In the genomic region with DNA sequence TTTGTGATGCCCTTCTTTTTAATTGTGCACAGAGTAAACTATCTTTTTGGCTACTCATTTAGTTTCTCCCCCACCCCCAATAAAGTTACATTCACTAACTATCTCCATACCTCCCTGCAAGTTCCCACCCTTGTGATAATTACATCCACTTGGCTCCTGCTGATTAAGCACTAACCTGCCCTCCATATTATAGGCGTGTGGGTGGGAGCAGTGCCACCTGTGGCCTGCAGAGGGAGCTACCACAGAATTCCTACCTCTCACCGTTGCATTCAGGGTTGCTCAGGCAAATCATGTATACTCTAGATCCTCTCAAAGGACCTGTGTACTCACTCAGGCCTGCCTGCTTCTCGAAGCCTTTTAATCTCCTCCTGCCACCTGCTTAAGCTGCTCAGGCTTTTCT, we compare ENCODE assay signal across 19 mouse cellular contexts. TPM values are rescaled to one million over a fixed set of nuclear protein-coding genes. Genes with fewer than 3 reads are reported as not detected.
DNase-seq lines count a peak whose midpoint lies in the region; ATAC-seq and TF ChIP-seq lines count a peak whose summit lies in the region.
"Had no signal": no experiment of that assay in that cellular context is flagged by ENCODE, and none has a peak within 500 bp of the region (broad histone marks: within the 10 kb centered on the region; RNA-seq: fewer than 3 reads in every experiment).

No protein-coding gene starts in this region.

- no peak overlapping the region for H3K27ac ChIP-seq in kidney, postnatal 0 days
- no peak overlapping the region for H3K27ac ChIP-seq in kidney, embryonic 14.5 days (ENCODE audit: low read depth, low read length)
- no peak overlapping the region for H3K27ac ChIP-seq in testis, adult 2 months (ENCODE audit: control insufficient read depth, insufficient read depth, low read depth, low read length)
- H3K27ac ChIP-seq: embryonic facial prominence, embryonic 13.5 days; hindbrain, embryonic 12.5 days; limb, embryonic 15.5 days; neural tube, embryonic 13.5 days had no signal

- TF ChIP-seq POLR2A in testis, adult 2 months (IDR thresholded peaks at IDR 0.05; ENCODE audit: control insufficient read depth, low read depth, low read length) = no peak
- no peak for TF ChIP-seq POLR2A in brain, embryonic 14.5 days (IDR thresholded peaks at IDR 0.05; ENCODE audit: borderline replicate concordance, extremely low read depth, insufficient read depth, insufficient read length, poor library complexity, severe bottlenecking)

- no peaks in the 10 kb centered on the region for H3K36me3 ChIP-seq in kidney, postnatal 0 days (ENCODE audit: insufficient read depth, low read length)
- no peaks in the 10 kb centered on the region for H3K36me3 ChIP-seq in kidney, embryonic 14.5 days (ENCODE audit: control insufficient read depth, insufficient read depth, low read length)
- H3K36me3 ChIP-seq in testis, adult 2 months (ENCODE audit: control insufficient read depth, insufficient read depth, low read length) = no peaks in the 10 kb centered on the region
- H3K36me3 ChIP-seq: embryonic facial prominence, embryonic 13.5 days; heart, embryonic 12.5 days; hindbrain, embryonic 12.5 days; limb, embryonic 15.5 days; neural tube, embryonic 13.5 days had no signal

- no peak overlapping the region for H3K4me3 ChIP-seq in kidney, postnatal 0 days (replicated peaks; ENCODE audit: low read depth, low read length)
- H3K4me3 ChIP-seq in kidney, embryonic 14.5 days (ENCODE audit: low read length) = no peak overlapping the region
- H3K4me3 ChIP-seq in testis, adult 2 months (ENCODE audit: control insufficient read depth, low read depth, low read length) = no peak overlapping the region
- H3K4me3 ChIP-seq: embryonic facial prominence, embryonic 13.5 days; heart, embryonic 12.5 days; hindbrain, embryonic 12.5 days; limb, embryonic 15.5 days; neural tube, embryonic 13.5 days had no signal

- H3K9me3 ChIP-seq in kidney, postnatal 0 days (replicated peaks; ENCODE audit: low read length) = no peaks in the 10 kb centered on the region
- H3K9me3 ChIP-seq in kidney, embryonic 14.5 days (ENCODE audit: control insufficient read depth, low read length) = peaks cover 3% of the 10 kb centered on the region; the same call in 1 of the 2 replicates
- H3K9me3 ChIP-seq: embryonic facial prominence, embryonic 13.5 days; hindbrain, embryonic 12.5 days; limb, embryonic 15.5 days; neural tube, embryonic 13.5 days had no signal

- 93% methylated on average over 3 of the region's 3 CpGs for WGBS in kidney, postnatal 0 days
- WGBS in kidney, embryonic 14.5 days = 85% methylated on average over 3 of the region's 3 CpGs

- H3K27me3 ChIP-seq in kidney, postnatal 0 days (ENCODE audit: insufficient read depth, low read length) = no peaks in the 10 kb centered on the region
- no peaks in the 10 kb centered on the region for H3K27me3 ChIP-seq in kidney, embryonic 14.5 days (ENCODE audit: control insufficient read depth, insufficient read depth, low read length)
- H3K27me3 ChIP-seq in testis, adult 2 months (ENCODE audit: control insufficient read depth, insufficient read depth, low read length) = no peaks in the 10 kb centered on the region
- H3K27me3 ChIP-seq: embryonic facial prominence, embryonic 13.5 days; heart, embryonic 12.5 days; hindbrain, embryonic 12.5 days; limb, embryonic 15.5 days; neural tube, embryonic 13.5 days had no signal

- no peak for DNase-seq in kidney, postnatal 0 days (ENCODE audit: low spot score)
- DNase-seq in testis, postnatal 10 days (ENCODE audit: low spot score) = no peak
- peak; percentile 3 for DNase-seq in brain, embryonic 14.5 days (ENCODE audit: low read depth)
- peak; percentile 21 for DNase-seq in retina, postnatal 7 days (ENCODE audit: low read depth, low spot score)
- DNase-seq in right cerebral cortex, adult 18-20 months = no peak
- DNase-seq in embryo, embryonic 10 days (ENCODE audit: low spot score) = no peak
- DNase-seq: adrenal gland, adult 2 months; cerebellum, postnatal 14 days; lung, postnatal 4 days had no signal

- no peak overlapping the region for H3K4me2 ChIP-seq in kidney, postnatal 0 days (ENCODE audit: low read length)
- H3K4me2 ChIP-seq in kidney, embryonic 14.5 days (replicated peaks; ENCODE audit: low read depth, low read length) = no peak overlapping the region
- H3K4me2 ChIP-seq: embryonic facial prominence, embryonic 13.5 days; heart, embryonic 12.5 days; hindbrain, embryonic 12.5 days; limb, embryonic 15.5 days; neural tube, embryonic 13.5 days had no signal

- ATAC-seq in kidney, postnatal 0 days (replicated peaks; ENCODE audit: low FRiP score, low read depth) = no peak
- ATAC-seq in kidney, embryonic 14.5 days (ENCODE audit: low FRiP score, low TSS enrichment) = no peak
- ATAC-seq: forebrain, embryonic 14.5 days; intestine, postnatal 0 days; midbrain, embryonic 16.5 days had no signal

- peak; percentile 34; the same call in 1 of the 2 replicates for TF ChIP-seq CTCF in kidney, postnatal 0 days (IDR thresholded peaks at IDR 0.05; ENCODE audit: low read depth)
- peak; percentile 87; the same call in 1 of the 2 replicates for TF ChIP-seq CTCF in testis, adult 2 months (IDR thresholded peaks at IDR 0.05; ENCODE audit: control insufficient read depth, insufficient read depth, insufficient replicate concordance, low read depth, low read length)
- peak; percentile 38; the same call in 1 of the 2 replicates for TF ChIP-seq CTCF in brain, embryonic 14.5 days (IDR thresholded peaks at IDR 0.05; ENCODE audit: borderline replicate concordance, extremely low read depth, insufficient read depth, insufficient read length)

- no peak overlapping the region for H3K9ac ChIP-seq in kidney, postnatal 0 days (ENCODE audit: low read depth, low read length)
- no peak overlapping the region for H3K9ac ChIP-seq in kidney, embryonic 14.5 days (ENCODE audit: low read depth, low read length)
- H3K9ac ChIP-seq: embryonic facial prominence, embryonic 13.5 days; heart, embryonic 12.5 days; hindbrain, embryonic 12.5 days; limb, embryonic 15.5 days; neural tube, embryonic 13.5 days had no signal

- H3K4me1 ChIP-seq in kidney, postnatal 0 days (replicated peaks; ENCODE audit: insufficient read depth, low read length) = no peaks in the 10 kb centered on the region
- H3K4me1 ChIP-seq in kidney, embryonic 14.5 days (ENCODE audit: control insufficient read depth, insufficient read depth, low read length) = no peaks in the 10 kb centered on the region
- peaks cover 4% of the 10 kb centered on the region for H3K4me1 ChIP-seq in testis, adult 2 months (ENCODE audit: control insufficient read depth, insufficient read depth, low read length)
- H3K4me1 ChIP-seq: embryonic facial prominence, embryonic 13.5 days; heart, embryonic 12.5 days; hindbrain, embryonic 12.5 days; limb, embryonic 15.5 days; neural tube, embryonic 13.5 days had no signal

RNA-seq across cellular contexts. Expression of a gene that starts 56.1 kb away (rescaled TPM):
- polyA plus RNA-seq in kidney, postnatal 0 days (2015; fragmentation: Nextera tagmentation; extraction: Ambion mirVana) = 27.4 and 30.0 TPM in 2 replicates
- 26.3 and 33.1 TPM in 2 replicates for polyA plus RNA-seq in kidney, embryonic 14.5 days (2014; fragmentation: Nextera tagmentation; extraction: Ambion mirVana)
- polyA plus RNA-seq in testis, adult 2 months (2012; rRNA removed) = 12.0 and 12.9 TPM in 2 replicates
- polyA plus RNA-seq in brain, embryonic 14.5 days (2012; rRNA removed) = 19.6 and 23.4 TPM in 2 replicates

RNA-seq across cellular contexts. Expression of a gene that starts 56.2 kb away (rescaled TPM):
- polyA plus RNA-seq in kidney, postnatal 0 days (2015; fragmentation: Nextera tagmentation; extraction: Ambion mirVana) = 16.1 and 18.9 TPM in 2 replicates
- polyA plus RNA-seq in kidney, embryonic 14.5 days (2014; fragmentation: Nextera tagmentation; extraction: Ambion mirVana) = 7.8 and 15.8 TPM in 2 replicates
- 16.9 and 20.8 TPM in 2 replicates for polyA plus RNA-seq in testis, adult 2 months (2012; rRNA removed)
- 12.1 and 12.8 TPM in 2 replicates for polyA plus RNA-seq in brain, embryonic 14.5 days (2012; rRNA removed)

Comparison
In these comparisons a context has a peak if more than half of its experiments do, and no peak if none do; other contexts are left out.
1. DNase-seq: peak in brain, embryonic 14.5 days (single experiment) and retina, postnatal 7 days (single experiment); none in kidney, postnatal 0 days (single experiment), testis, postnatal 10 days (single experiment), right cerebral cortex, adult 18-20 months (single experiment) and embryo, embryonic 10 days (single experiment).
2. CTCF ChIP-seq: peak in every context shown above with its lines; median percentile 87 in testis, adult 2 months; 38 in brain, embryonic 14.5 days; 34 in kidney, postnatal 0 days.